Mouse (Mus musculus) heart, postnatal 25 days (tissue): ENCODE data around the gene Pck2. TPM values are rescaled to one million over a fixed set of nuclear protein-coding genes. Genes with fewer than 3 reads are reported as not detected.

Experiments
- DNase-seq: peaks from one replicate; pipeline ENCODE4 v3.0.0; 2022; ENCODE audit warnings: low spot score
- intact Hi-C: fragments of 180-260 bp; cut with DNase I; formaldehyde crosslinking; loops from one replicate; pipeline ENCODE4 v1.15.1; 2025
- total RNA-seq, 2 experiments: library from RNA; stranded (reverse); gene quantifications; 2 replicates each; pipeline ENCODE4 v1.2.3; 2021

Gene Pck2
- total RNA-seq, 2 experiments from 2014 or later = 11.7 to 14.3 TPM

- intact Hi-C loops = no loop called here
Observed at GRCm38 (mm10) chr14:55524062-55524461, 16.0 kb upstream of the Pck2 start.

GRCm38 (mm10) chr14:55524785-55525184 lies 15.3 kb upstream of the Pck2 start, which contains the start of gene Nrl:
Gene Nrl (minus strand): TSS chr14:55524981.
- intact Hi-C loops = no loop called here
- DNase-seq = no peak

More at GRCm38 (mm10) chr14:55524062-55524461, 16.0 kb upstream of the Pck2 start:
- DNase-seq = no peak

DNA sequence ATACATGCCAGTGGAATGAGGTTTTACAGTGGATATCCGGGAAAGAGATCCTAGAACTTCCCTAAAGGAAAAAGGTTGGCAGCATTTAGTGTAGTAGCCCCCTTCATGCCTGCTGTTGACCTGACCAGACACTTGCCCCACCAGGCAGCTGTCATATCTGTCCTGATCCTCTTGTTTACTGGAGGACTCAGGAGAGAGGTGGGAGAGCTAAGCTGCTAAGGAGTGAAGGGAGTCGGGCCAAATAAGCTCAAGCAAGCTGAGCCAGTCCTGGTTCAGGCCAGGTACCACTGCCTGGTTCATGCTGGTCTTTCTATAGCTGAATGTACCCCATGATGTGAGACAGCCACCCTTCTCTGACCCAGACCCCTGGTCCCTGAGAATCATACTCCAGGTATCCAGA lies 13.4 kb upstream of the Pck2 start:
- intact Hi-C loops = no loop called here
- no peak for DNase-seq

- no peak for DNase-seq
- intact Hi-C loops = no loop called here
Observed at GRCm38 (mm10) chr14:55527940-55528339, 12.1 kb upstream of the Pck2 start.

DNA sequence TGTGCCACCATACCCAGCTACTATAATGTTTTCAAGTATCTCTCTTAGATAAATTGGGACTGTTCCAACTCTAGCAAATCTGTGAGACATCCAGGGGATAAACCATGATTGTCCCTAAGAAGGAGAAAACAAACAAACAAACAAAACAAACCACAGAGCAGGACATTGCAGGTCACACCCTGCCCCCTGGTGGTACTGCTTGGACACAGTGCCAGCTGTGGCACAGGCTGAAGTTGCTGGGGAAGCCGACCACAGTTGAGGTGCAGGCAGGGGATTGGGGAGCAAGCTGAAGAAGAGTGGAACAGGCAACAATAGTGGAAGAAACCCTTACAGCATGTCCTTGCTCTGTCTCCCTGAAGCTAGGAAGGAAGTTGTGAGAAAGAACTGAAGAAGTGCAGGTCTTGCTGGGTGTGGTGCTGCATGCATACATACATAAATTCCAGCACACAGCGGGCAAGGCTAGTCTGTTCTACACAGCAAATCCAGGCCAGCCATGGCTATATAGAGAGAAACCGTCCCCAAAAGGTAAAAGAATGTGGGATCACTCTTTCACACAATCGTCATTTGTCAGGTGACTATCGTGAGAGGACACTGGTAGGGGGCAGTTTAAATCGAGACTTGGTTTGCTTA lies 3.8 kb upstream of the Pck2 start:
- DNase-seq = no peak
- intact Hi-C loops = loop anchor here (1.0 to 10.0 kb wide), 2 partner anchors 39 to 261 kb away; no protein-coding TSS in a partner anchor

- intact Hi-C loops = loop anchor here (2.0 kb wide), 1 partner anchor 16 kb away; no protein-coding TSS in a partner anchor
Observed at GRCm38 (mm10) chr14:55540787-55541321, 788 bp downstream of the Pck2 start.

GRCm38 (mm10) chr14:55542268-55542667 lies 2.2 kb downstream of the Pck2 start:
- intact Hi-C loops = no loop called here

More at GRCm38 (mm10) chr14:55540787-55541321, 788 bp downstream of the Pck2 start:
- DNase-seq = peak; percentile 66

DNA sequence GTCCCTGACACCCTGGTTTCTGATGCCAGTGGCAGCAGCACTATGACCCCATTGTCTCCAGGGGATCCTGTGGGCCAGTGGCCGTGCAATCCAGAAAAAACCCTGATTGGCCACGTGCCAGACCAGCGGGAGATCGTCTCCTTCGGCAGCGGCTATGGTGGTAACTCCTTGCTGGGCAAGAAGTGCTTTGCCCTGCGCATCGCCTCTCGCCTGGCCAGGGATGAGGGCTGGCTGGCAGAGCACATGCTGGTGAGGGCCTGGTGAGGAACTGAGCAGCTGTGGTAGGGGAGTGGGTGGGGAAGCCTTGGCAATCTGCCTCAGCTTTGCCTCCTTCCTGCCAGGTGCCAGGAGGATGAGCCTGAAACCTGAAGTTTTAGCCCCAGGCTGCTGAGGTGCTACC lies 4.3 kb downstream of the Pck2 start:
- no peak for DNase-seq
- intact Hi-C loops = no loop called here

More at GRCm38 (mm10) chr14:55542268-55542667, 2.2 kb downstream of the Pck2 start:
- DNase-seq = no peak

- intact Hi-C loops = no loop called here
- no peak for DNase-seq
Observed at GRCm38 (mm10) chr14:55550191-55550590, 10.1 kb downstream of the Pck2 start.

- no peak for DNase-seq
- intact Hi-C loops = no loop called here
Observed at GRCm38 (mm10) chr14:55551347-55551746, 11.3 kb downstream of the Pck2 start.

DNA sequence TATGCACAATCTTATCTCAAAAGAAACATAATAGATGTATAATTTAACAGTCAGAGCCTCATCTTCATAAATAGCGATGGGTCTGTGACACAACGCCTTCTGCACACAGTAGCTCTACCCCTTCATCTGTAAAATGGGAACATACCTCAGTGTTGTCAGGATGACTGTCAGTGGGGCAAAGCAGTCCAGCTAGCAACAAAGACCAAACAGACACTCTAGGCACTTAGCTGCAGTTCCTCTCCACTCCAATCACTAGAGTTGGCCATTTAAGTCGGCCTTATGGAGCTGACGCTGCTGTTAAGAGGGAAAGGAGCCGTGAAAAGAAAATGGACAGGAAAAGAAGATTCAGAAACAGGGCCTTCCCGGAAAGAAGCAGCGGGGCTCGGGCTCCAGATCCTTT lies 11.7 kb downstream of the Pck2 start:
- intact Hi-C loops = no loop called here
- no peak for DNase-seq

- no peak for DNase-seq
- intact Hi-C loops = no loop called here
Observed at GRCm38 (mm10) chr14:55554635-55555034, 14.6 kb downstream of the Pck2 start.

DNA sequence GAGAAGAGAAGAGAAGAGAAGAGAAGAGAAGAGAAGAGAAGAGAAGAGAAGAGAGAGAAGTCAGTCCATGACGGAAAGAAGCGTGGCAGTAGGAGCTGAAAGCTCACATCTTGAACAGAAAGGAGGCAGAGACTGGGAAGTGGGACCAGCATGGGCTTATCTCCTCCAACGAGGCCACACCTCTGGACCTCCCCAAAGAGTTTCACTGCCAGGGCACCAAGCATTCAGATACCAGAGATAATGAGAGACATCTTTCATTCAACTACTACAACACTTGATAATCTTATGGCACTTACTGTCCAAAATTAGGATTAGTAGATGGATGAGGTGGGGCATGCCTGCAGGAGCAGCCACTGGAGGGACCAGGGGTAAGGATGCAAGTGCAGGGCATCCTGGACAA lies 15.7 kb downstream of the Pck2 start:
- no peak for DNase-seq

DNA sequence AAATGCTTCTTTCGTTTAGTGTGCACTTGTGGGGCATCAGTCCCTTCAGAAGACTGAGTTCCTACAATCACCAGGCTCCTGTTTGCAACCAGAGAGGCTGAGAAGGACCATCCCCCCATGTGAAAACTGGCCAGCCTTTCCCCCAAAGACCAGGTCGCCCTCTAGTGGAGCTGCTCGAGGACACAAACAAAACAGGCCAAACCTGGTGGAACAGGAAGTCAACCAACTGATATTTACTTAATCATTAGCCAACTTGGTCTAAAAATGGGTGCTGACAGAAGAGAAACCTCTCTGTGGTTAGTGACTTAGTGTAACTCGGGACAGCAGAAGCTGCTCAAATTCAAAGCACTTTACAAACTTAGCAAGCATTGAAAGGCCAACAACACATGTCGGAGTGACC lies 16.9 kb downstream of the Pck2 start:
- intact Hi-C loops = loop anchor here (1.0 to 2.0 kb wide), 2 partner anchors 16 to 60 kb away; partner anchors contain the start of gene Pck2

More for the DNA sequence above, 15.7 kb downstream of the Pck2 start:
- intact Hi-C loops = loop anchor here (2.0 kb wide), 1 partner anchor 15 kb away; the partner anchor contains the start of gene Pck2

GRCm38 (mm10) chr14:55557587-55557986 lies 17.5 kb downstream of the Pck2 start:
- no peak for DNase-seq
- intact Hi-C loops = loop anchor here (1.0 to 2.0 kb wide), 2 partner anchors 17 to 60 kb away; partner anchors contain the start of gene Pck2

More for the DNA sequence above, 16.9 kb downstream of the Pck2 start:
- peak; percentile 52 for DNase-seq

- DNase-seq = no peak
- intact Hi-C loops = no loop called here
Observed at GRCm38 (mm10) chr14:55558740-55559448, 18.8 kb downstream of the Pck2 start.

GRCm38 (mm10) chr14:55559799-55560201 lies 19.7 kb downstream of the Pck2 start, which contains the start of gene Dcaf11:
Gene Dcaf11 (plus strand): TSS chr14:55560006.
- intact Hi-C loops = loop anchor here (5.0 kb wide), 1 partner anchor 43 kb away; the partner anchor contains the start of gene Irf9
- DNase-seq = peak; percentile 81

GRCm38 (mm10) chr14:55560202-55561073 lies 20.4 kb downstream of the Pck2 start, which contains the start of gene A730061H03Rik:
Gene A730061H03Rik (minus strand): TSS chr14:55560406.
- intact Hi-C loops = loop anchor here (5.0 kb wide), 1 partner anchor 42 kb away; the partner anchor contains the start of gene Irf9
- DNase-seq = peak; percentile 97

- intact Hi-C loops = loop anchor here (2.0 to 5.0 kb wide), 2 partner anchors 29 to 40 kb away; partner anchors contain the start of genes Irf9, Psme2 and Rnf31
Observed at GRCm38 (mm10) chr14:55561860-55562259, 21.8 kb downstream of the Pck2 start.

More at GRCm38 (mm10) chr14:55561860-55562259, 21.8 kb downstream of the Pck2 start:
- no peak for DNase-seq
